ENCODE assay signal across 22 mouse cellular contexts in genomic region chr5:126199876-126200275, GRCm38 (mm10).
"Had no signal": no experiment of that assay in that cellular context is flagged by ENCODE, and none has a peak within 500 bp of the region (broad histone marks: within the 10 kb centered on the region; RNA-seq: fewer than 3 reads in every experiment).

No protein-coding gene starts in this region.

- H3K4me3 ChIP-seq: lung, embryonic 15.5 days; megakaryocyte, embryonic 14.5 days; midbrain, embryonic 10.5 days; midbrain, embryonic 12.5 days; myocyte; neural tube, embryonic 13.5 days; neural tube, embryonic 15.5 days; stomach, embryonic 15.5 days had no signal

- H3K27ac ChIP-seq: lung, embryonic 15.5 days; macrophage; midbrain, embryonic 10.5 days; midbrain, embryonic 12.5 days; neural tube, embryonic 13.5 days; neural tube, embryonic 15.5 days; stomach, embryonic 15.5 days; stomach, postnatal 0 days had no signal

- DNase-seq: lung, adult 2 months; lung, postnatal 14 days; lung, postnatal 36 days; midbrain, embryonic 14.5 days; retina, postnatal 1 day; right cerebral cortex, adult 18-20 months; right cerebral cortex, postnatal 25 days; right cerebral cortex, postnatal 4 days; spleen, adult 18-20 months; thymus, adult 2 months; thymus, postnatal 25 days; thymus, postnatal 4 days had no signal
